Mouse (Mus musculus): ENCODE measurements around the gene Kcnd3.

GRCm38 (mm10) chr3:105693327-105694080, 241.4 kb downstream of the Kcnd3 start:
- TF ChIP-seq CTCF (IDR thresholded peaks at IDR 0.05; ENCODE audit: insufficient read depth, low read depth, low read length) (no peak), POLR2A (IDR thresholded peaks at IDR 0.05; ENCODE audit: insufficient read depth, low read depth, low read length) (no peak)

Measured in olfactory bulb, adult 2 months (tissue).